Mouse (Mus musculus): ENCODE measurements around the gene Scube3. TPM values are rescaled to one million over a fixed set of nuclear protein-coding genes. Genes with fewer than 3 reads are reported as not detected.

Scube3 gene
- polyA plus RNA-seq, 2 experiments = 10.5 to 31.6 TPM

DNA sequence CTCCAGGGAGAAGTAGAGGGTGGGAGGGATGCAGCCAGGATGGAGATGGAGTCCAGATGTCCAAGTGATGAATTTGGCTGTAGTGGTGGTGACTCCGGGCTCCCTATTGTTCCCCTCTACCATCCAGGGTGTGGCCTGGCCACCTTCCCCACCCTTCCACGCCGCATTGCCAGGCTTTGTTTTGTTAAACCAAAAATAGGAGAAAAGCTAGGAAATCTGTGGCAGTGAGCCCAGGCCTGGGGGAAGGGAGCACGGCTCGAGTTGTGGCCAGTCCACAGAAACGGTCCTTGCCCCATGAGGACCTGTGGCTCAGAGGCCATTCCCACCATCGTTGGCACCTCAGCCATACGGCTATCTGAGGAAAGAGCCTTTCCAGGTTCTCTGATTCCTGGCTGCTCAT, 13.0 kb downstream of the Scube3 start:
- no peak overlapping the region for H3K27ac ChIP-seq (replicated peaks; ENCODE audit: low read depth, low read length)
- H3K9ac ChIP-seq (ENCODE audit: low read depth, low read length, severe bottlenecking) = no peak overlapping the region
- ATAC-seq (ENCODE audit: low FRiP score, low read depth) (no peak), DNase-seq (ENCODE audit: low spot score) (no peak)
- no peaks in the 10 kb centered on the region for H3K27me3 ChIP-seq (ENCODE audit: control insufficient read depth, insufficient read depth, low read length)
- no peak overlapping the region for H3K4me3 ChIP-seq (replicated peaks; ENCODE audit: low read length)
- TF ChIP-seq POLR2A (IDR thresholded peaks at IDR 0.05; ENCODE audit: borderline replicate concordance, extremely low read depth, insufficient read depth, insufficient read length) = no peak
- H3K4me2 ChIP-seq (replicated peaks; ENCODE audit: low read depth, low read length, severe bottlenecking) = no peak overlapping the region
- peaks cover 13% of the 10 kb centered on the region for H3K4me1 ChIP-seq (ENCODE audit: control insufficient read depth, insufficient read depth, low read length)
- no peaks in the 10 kb centered on the region for H3K9me3 ChIP-seq (ENCODE audit: control insufficient read depth, low read length)
- peaks cover 27% of the 10 kb centered on the region for H3K36me3 ChIP-seq (ENCODE audit: control insufficient read depth, insufficient read depth, low read length)
- WGBS = 90% methylated on average over 7 of the region's 8 CpGs

DNA sequence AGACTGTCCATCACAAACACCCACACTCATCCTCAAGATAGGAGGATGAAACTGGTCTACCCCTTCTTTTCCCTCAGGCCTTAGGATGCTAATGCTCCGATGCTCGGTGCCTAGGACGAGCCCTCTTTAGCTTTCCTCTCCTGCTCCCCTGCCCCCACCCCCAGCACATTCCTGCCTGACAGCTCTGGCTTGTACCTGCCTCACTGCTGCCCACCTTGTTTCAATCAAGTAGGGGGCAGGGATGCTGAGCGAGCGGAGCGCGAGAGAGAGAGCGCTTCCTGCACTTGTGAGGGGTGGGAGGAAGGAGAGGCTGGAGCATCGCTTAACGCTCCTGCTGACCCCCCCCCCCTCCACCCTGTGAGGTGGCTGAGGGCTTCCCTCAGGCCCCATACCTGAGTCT, 18.4 kb downstream of the Scube3 start:
- TF ChIP-seq POLR2A (IDR thresholded peaks at IDR 0.05; ENCODE audit: borderline replicate concordance, extremely low read depth, insufficient read depth, insufficient read length) = no peak
- no peak for DNase-seq (ENCODE audit: low spot score)
- WGBS = 7% methylated on average over 10 of the region's 10 CpGs
- Histone ChIP-seq H3K9ac (ENCODE audit: low read depth, low read length, severe bottlenecking) (no peak overlapping the region), H3K27ac (replicated peaks; ENCODE audit: low read depth, low read length) (no peak overlapping the region), H3K9me3 (ENCODE audit: control insufficient read depth, low read length) (no peaks in the 10 kb centered on the region), H3K4me1 (ENCODE audit: control insufficient read depth, insufficient read depth, low read length) (peaks cover 29% of the 10 kb centered on the region), H3K36me3 (ENCODE audit: control insufficient read depth, insufficient read depth, low read length) (peaks cover 50% of the 10 kb centered on the region), H3K27me3 (ENCODE audit: control insufficient read depth, insufficient read depth, low read length) (no peaks in the 10 kb centered on the region), H3K4me2 (replicated peaks; ENCODE audit: low read depth, low read length, severe bottlenecking) (no peak overlapping the region), H3K4me3 (replicated peaks; ENCODE audit: low read length) (no peak overlapping the region)
- no peak; the same call in 1 of the 2 replicates for ATAC-seq (ENCODE audit: low FRiP score, low read depth)

GRCm38 (mm10) chr17:28161310-28161881, 19.5 kb downstream of the Scube3 start:
- Histone ChIP-seq H3K9ac (ENCODE audit: low read depth, low read length, severe bottlenecking) (no peak overlapping the region), H3K4me1 (ENCODE audit: control insufficient read depth, insufficient read depth, low read length) (peaks cover 29% of the 10 kb centered on the region), H3K4me3 (replicated peaks; ENCODE audit: low read length) (no peak overlapping the region), H3K4me2 (replicated peaks; ENCODE audit: low read depth, low read length, severe bottlenecking) (no peak overlapping the region), H3K27me3 (ENCODE audit: control insufficient read depth, insufficient read depth, low read length) (no peaks in the 10 kb centered on the region), H3K36me3 (ENCODE audit: control insufficient read depth, insufficient read depth, low read length) (peaks cover 51% of the 10 kb centered on the region), H3K9me3 (ENCODE audit: control insufficient read depth, low read length) (no peaks in the 10 kb centered on the region), H3K27ac (replicated peaks; ENCODE audit: low read depth, low read length) (no peak overlapping the region)
- ATAC-seq (ENCODE audit: low FRiP score, low read depth) (no peak), DNase-seq (ENCODE audit: low spot score) (no peak)
- TF ChIP-seq POLR2A (IDR thresholded peaks at IDR 0.05; ENCODE audit: borderline replicate concordance, extremely low read depth, insufficient read depth, insufficient read length) = no peak
- WGBS = 24% methylated on average over 11 of the region's 11 CpGs

- Histone ChIP-seq H3K4me3 (replicated peaks; ENCODE audit: low read length) (no peak overlapping the region), H3K4me1 (ENCODE audit: control insufficient read depth, insufficient read depth, low read length) (peaks cover 22% of the 10 kb centered on the region), H3K9me3 (ENCODE audit: control insufficient read depth, low read length) (no peaks in the 10 kb centered on the region), H3K27me3 (ENCODE audit: control insufficient read depth, insufficient read depth, low read length) (no peaks in the 10 kb centered on the region), H3K27ac (replicated peaks; ENCODE audit: low read depth, low read length) (no peak overlapping the region), H3K4me2 (replicated peaks; ENCODE audit: low read depth, low read length, severe bottlenecking) (no peak overlapping the region), H3K9ac (ENCODE audit: low read depth, low read length, severe bottlenecking) (no peak overlapping the region), H3K36me3 (ENCODE audit: control insufficient read depth, insufficient read depth, low read length) (peaks cover 66% of the 10 kb centered on the region)
- ATAC-seq (ENCODE audit: low FRiP score, low read depth) (peak; percentile 52; the same call in 1 of the 2 replicates), DNase-seq (ENCODE audit: low spot score) (peak; percentile 55)
- TF ChIP-seq POLR2A (IDR thresholded peaks at IDR 0.05; ENCODE audit: borderline replicate concordance, extremely low read depth, insufficient read depth, insufficient read length) = no peak
- WGBS = 13% methylated on average over 6 of the region's 6 CpGs
Measured at GRCm38 (mm10) chr17:28163666-28164065, 21.7 kb downstream of the Scube3 start.

GRCm38 (mm10) chr17:28170460-28171305, 28.7 kb downstream of the Scube3 start:
- H3K27ac ChIP-seq (replicated peaks; ENCODE audit: low read depth, low read length) = no peak overlapping the region
- H3K4me3 ChIP-seq (replicated peaks; ENCODE audit: low read length) = no peak overlapping the region
- no peak for ATAC-seq (ENCODE audit: low FRiP score, low read depth)
- H3K36me3 ChIP-seq (ENCODE audit: control insufficient read depth, insufficient read depth, low read length) = peaks cover 45% of the 10 kb centered on the region
- peaks cover 12% of the 10 kb centered on the region; the same call in 1 of the 2 replicates for H3K4me1 ChIP-seq (ENCODE audit: control insufficient read depth, insufficient read depth, low read length)
- H3K9ac ChIP-seq (ENCODE audit: low read depth, low read length, severe bottlenecking) = no peak overlapping the region
- no peak for TF ChIP-seq POLR2A (IDR thresholded peaks at IDR 0.05; ENCODE audit: borderline replicate concordance, extremely low read depth, insufficient read depth, insufficient read length)
- WGBS = 82% methylated on average over 6 of the region's 6 CpGs
- no peak for DNase-seq (ENCODE audit: low spot score)
- no peak overlapping the region for H3K4me2 ChIP-seq (replicated peaks; ENCODE audit: low read depth, low read length, severe bottlenecking)
- H3K9me3 ChIP-seq (ENCODE audit: control insufficient read depth, low read length) = no peaks in the 10 kb centered on the region
- no peaks in the 10 kb centered on the region for H3K27me3 ChIP-seq (ENCODE audit: control insufficient read depth, insufficient read depth, low read length)
